Mouse (Mus musculus) kidney, postnatal 0 days (tissue): Measurements from ENCODE around the gene Cldn5. TPM values are rescaled to one million over a fixed set of nuclear protein-coding genes. Genes with fewer than 3 reads are reported as not detected.

Experiments used
- ATAC-seq: fragments of 200-750 bp; cut with Nextera tagmentation; replicated peaks from 2 replicates; pipeline ENCODE4 v1.8.0; 2017; ENCODE audit warnings: low read depth, moderate number of reproducible peaks, moderate TSS enrichment, moderate library complexity; ENCODE audit not compliant: low FRiP score
- DNase-seq: peaks from one replicate; pipeline ENCODE4 v3.0.0-alpha.2; 2016; ENCODE audit warnings: low spot score
- H3K27ac ChIP-seq: fragments of 300-500 bp; sonication (generic); 2 replicates; pipeline ENCODE4 v1.5.1; 2014; ENCODE audit warnings: mild to moderate bottlenecking
- H3K27me3 ChIP-seq: fragments of 300-500 bp; sonication (generic); 2 replicates; pipeline ENCODE4 v1.6.1; 2014; ENCODE audit warnings: low read length, mixed read lengths; ENCODE audit not compliant: insufficient read depth
- H3K36me3 ChIP-seq: fragments of 300-500 bp; sonication (generic); 2 replicates; pipeline ENCODE4 v1.6.1; 2014; ENCODE audit warnings: low read length, mixed read lengths; ENCODE audit not compliant: insufficient read depth
- H3K4me1 ChIP-seq: fragments of 300-500 bp; sonication (generic); replicated peaks from 2 replicates; pipeline ENCODE4 v1.6.1; 2014; ENCODE audit warnings: antibody characterized with exemption, low read length, mixed read lengths; ENCODE audit not compliant: insufficient read depth
- H3K4me2 ChIP-seq: fragments of 300-500 bp; sonication (generic); 2 replicates; pipeline ENCODE4 v1.6.1; 2014; ENCODE audit warnings: mild to moderate bottlenecking, low read length, moderate library complexity, mixed read lengths
- H3K4me3 ChIP-seq: fragments of 300-500 bp; sonication (generic); replicated peaks from 2 replicates; pipeline ENCODE4 v1.5.1; 2014; ENCODE audit warnings: low read depth, low read length
- H3K9ac ChIP-seq: fragments of 300-500 bp; sonication (generic); 2 replicates; pipeline ENCODE4 v1.6.1; 2014; ENCODE audit warnings: low read depth, low read length
- H3K9me3 ChIP-seq: fragments of 300-500 bp; sonication (generic); replicated peaks from 2 replicates; pipeline ENCODE4 v1.6.1; 2016; ENCODE audit warnings: low read length, inconsistent platforms, mixed read lengths
- CTCF ChIP-seq: IDR thresholded peaks from 2 replicates; pipeline ENCODE4 v1.5.1; 2016; ENCODE audit warnings: antibody characterized with exemption, low read depth, mild to moderate bottlenecking, moderate library complexity
- WGBS: fragments of 180-500 bp; shearing (Covaris S2); extraction: QIAGEN DNeasy Blood & Tissue Kit; methylation state at CpG from one replicate; pipeline ENCODE4 v1.1.7; 2014; 5-methylcytosine and 5-hydroxymethylcytosine counted together
- polyA plus RNA-seq: library from polyadenylated mRNA; unstranded; fragments of >200 nt; fragmentation: Nextera tagmentation; extraction: Ambion mirVana; gene quantifications from 2 replicates; pipeline ENCODE4 v1.2.1, GENCODE M21; 2015

Gene Cldn5
- polyA plus RNA-seq, 1 experiment from 2014 or later = 107 TPM

GRCm38 (mm10) chr16:18796645-18797044, 20.0 kb downstream of the Cldn5 start:
- Histone ChIP-seq H3K27ac (no peak overlapping the region), H3K27me3 (no peaks in the 10 kb centered on the region), H3K9ac (no peak overlapping the region), H3K4me1 (no peaks in the 10 kb centered on the region), H3K4me3 (no peak overlapping the region), H3K36me3 (0 out of 2 replicates have a peak, but pooled peaks cover 20% of the 10 kb centered on the region), H3K9me3 (no peaks in the 10 kb centered on the region), H3K4me2 (no peak overlapping the region)
- 91% methylated on average over 7 of the region's 7 CpGs for WGBS
- TF ChIP-seq CTCF = no peak
- ATAC-seq (no peak), DNase-seq (no peak)

GRCm38 (mm10) chr16:18798151-18798550, 21.5 kb downstream of the Cldn5 start:
- no peaks in the 10 kb centered on the region for H3K9me3 ChIP-seq
- no peak for DNase-seq
- 87% methylated on average over 5 of the region's 5 CpGs for WGBS
- H3K27me3 ChIP-seq = no peaks in the 10 kb centered on the region
- TF ChIP-seq CTCF = no peak
- H3K4me1 ChIP-seq = no peaks in the 10 kb centered on the region
- 0 out of 2 replicates have a peak, but pooled peaks cover 18% of the 10 kb centered on the region for H3K36me3 ChIP-seq
- H3K4me3 ChIP-seq = no peak overlapping the region
- H3K4me2 ChIP-seq = no peak overlapping the region
- no peak for ATAC-seq
- no peak overlapping the region for H3K9ac ChIP-seq
- H3K27ac ChIP-seq = no peak overlapping the region

- no peaks in the 10 kb centered on the region for H3K9me3 ChIP-seq
- no peaks in the 10 kb centered on the region for H3K4me1 ChIP-seq
- no peak overlapping the region for H3K27ac ChIP-seq
- peak; percentile 82 for TF ChIP-seq CTCF
- WGBS = 42% methylated on average over 2 of the region's 2 CpGs
- 0 out of 2 replicates have a peak, but pooled peaks cover 15% of the 10 kb centered on the region for H3K36me3 ChIP-seq
- H3K27me3 ChIP-seq = no peaks in the 10 kb centered on the region
- H3K9ac ChIP-seq = no peak overlapping the region
- ATAC-seq = peak; percentile 68; the same call in 1 of the 2 replicates
- peak; percentile 60 for DNase-seq
- H3K4me3 ChIP-seq = no peak overlapping the region
- no peak overlapping the region for H3K4me2 ChIP-seq
Measured at GRCm38 (mm10) chr16:18798841-18799240, 22.2 kb downstream of the Cldn5 start.

GRCm38 (mm10) chr16:18805746-18806145, 29.1 kb downstream of the Cldn5 start:
- no peaks in the 10 kb centered on the region for H3K9me3 ChIP-seq
- WGBS = 98% methylated on average over 2 of the region's 2 CpGs
- no peak for ATAC-seq
- TF ChIP-seq CTCF = no peak
- no peak overlapping the region for H3K4me3 ChIP-seq
- no peaks in the 10 kb centered on the region for H3K27me3 ChIP-seq
- no peak overlapping the region for H3K4me2 ChIP-seq
- no peak for DNase-seq
- no peak overlapping the region for H3K27ac ChIP-seq
- H3K36me3 ChIP-seq = peaks cover 11% of the 10 kb centered on the region; the same call in 1 of the 2 replicates
- no peaks in the 10 kb centered on the region for H3K4me1 ChIP-seq
- no peak overlapping the region for H3K9ac ChIP-seq

GRCm38 (mm10) chr16:18809001-18809400, 32.4 kb downstream of the Cldn5 start:
- no peak overlapping the region for H3K27ac ChIP-seq
- ATAC-seq (no peak), DNase-seq (no peak)

GRCm38 (mm10) chr16:18811032-18811431, 34.4 kb downstream of the Cldn5 start:
- Histone ChIP-seq H3K4me2 (peak overlapping the region; percentile 77), H3K4me3 (peak overlapping the region; percentile 95), H3K9me3 (no peaks in the 10 kb centered on the region), H3K27ac (no peak overlapping the region), H3K27me3 (no peaks in the 10 kb centered on the region), H3K4me1 (peaks cover 5% of the 10 kb centered on the region), H3K36me3 (peaks cover 18% of the 10 kb centered on the region), H3K9ac (peak overlapping the region; percentile 89)
- 6% methylated on average over 5 of the region's 5 CpGs for WGBS
- ATAC-seq (peak; percentile 4), DNase-seq (no peak)
- TF ChIP-seq CTCF = no peak

More at GRCm38 (mm10) chr16:18809001-18809400, 32.4 kb downstream of the Cldn5 start:
- H3K4me2 ChIP-seq = no peak overlapping the region
- H3K4me3 ChIP-seq = no peak overlapping the region
- H3K9ac ChIP-seq = no peak overlapping the region
- TF ChIP-seq CTCF = no peak
- H3K36me3 ChIP-seq = peaks cover 9% of the 10 kb centered on the region; the same call in 1 of the 2 replicates
- H3K9me3 ChIP-seq = no peaks in the 10 kb centered on the region
- WGBS = 89% methylated on average over 5 of the region's 5 CpGs
- no peaks in the 10 kb centered on the region for H3K27me3 ChIP-seq
- H3K4me1 ChIP-seq = peaks cover 5% of the 10 kb centered on the region
